Mouse (Mus musculus) stomach, embryonic 16.5 days (tissue): ENCODE measurements around the gene Ankfy1. TPM values are rescaled to one million over a fixed set of nuclear protein-coding genes. Genes with fewer than 3 reads are reported as not detected.
"Not testable (repeated sequence)": the region's sequence is repeated elsewhere in the genome, so short reads cannot be mapped to it uniquely, and the experiment has no call there.

Experiments
- ATAC-seq: fragments of 200-750 bp; cut with Nextera tagmentation; 2 replicates; pipeline ENCODE4 v1.8.0; 2017; ENCODE audit warnings: moderate number of reproducible peaks, moderate TSS enrichment; ENCODE audit not compliant: insufficient read depth, low FRiP score
- H3K27ac ChIP-seq: fragments of 300-500 bp; sonication (generic); 2 replicates; pipeline ENCODE4 v1.5.1; 2014; ENCODE audit warnings: low read length
- H3K27me3 ChIP-seq: fragments of 300-500 bp; sonication (generic); 2 replicates; pipeline ENCODE4 v1.6.1; 2014; ENCODE audit warnings: low read length, control low read depth, mixed read lengths; ENCODE audit not compliant: control insufficient read depth, insufficient read depth
- H3K36me3 ChIP-seq: fragments of 300-500 bp; sonication (generic); 2 replicates; pipeline ENCODE4 v1.6.1; 2014; ENCODE audit warnings: low read length; ENCODE audit not compliant: control insufficient read depth, insufficient read depth
- H3K4me1 ChIP-seq: fragments of 300-500 bp; sonication (generic); 2 replicates; pipeline ENCODE4 v1.6.1; 2014; ENCODE audit warnings: low read length, control low read depth, mixed read lengths; ENCODE audit not compliant: control insufficient read depth, insufficient read depth
- H3K4me2 ChIP-seq: fragments of 300-500 bp; sonication (generic); 2 replicates; pipeline ENCODE4 v1.6.1; 2014; ENCODE audit warnings: low read depth, low read length, mixed read lengths
- H3K4me3 ChIP-seq: fragments of 300-500 bp; sonication (generic); replicated peaks from 2 replicates; pipeline ENCODE4 v1.5.1; 2014; ENCODE audit warnings: mild to moderate bottlenecking, low read length
- H3K9ac ChIP-seq: fragments of 300-500 bp; sonication (generic); 2 replicates; pipeline ENCODE4 v1.6.1; 2014; ENCODE audit warnings: low read length
- H3K9me3 ChIP-seq: fragments of 300-500 bp; sonication (generic); replicated peaks from 2 replicates; pipeline ENCODE4 v1.6.1; 2016; ENCODE audit warnings: low read length, control low read depth; ENCODE audit not compliant: control insufficient read depth
- WGBS: fragments of 180-500 bp; shearing (Covaris S2); extraction: QIAGEN DNeasy Blood & Tissue Kit; methylation state at CpG from one replicate; pipeline ENCODE4 v1.1.7; 2014; 5-methylcytosine and 5-hydroxymethylcytosine counted together
- polyA plus RNA-seq: library from polyadenylated mRNA; unstranded; fragments of >200 nt; fragmentation: Nextera tagmentation; extraction: Ambion mirVana; gene quantifications from 2 replicates; pipeline ENCODE4 v1.2.1, GENCODE M21; 2015

Gene Ankfy1
- polyA plus RNA-seq, 1 experiment from 2014 or later = 27.2 TPM

GRCm38 (mm10) chr11:72764270-72764669 is 74.5 kb downstream of the Ankfy1 start:
- no peak overlapping the region for H3K4me3 ChIP-seq
- no peaks in the 10 kb centered on the region for H3K27me3 ChIP-seq
- H3K9ac ChIP-seq = no peak overlapping the region
- no peak overlapping the region for H3K4me2 ChIP-seq
- H3K36me3 ChIP-seq = peaks cover 8% of the 10 kb centered on the region; the same call in 1 of the 2 replicates
- no peaks in the 10 kb centered on the region; the same call in 1 of the 2 replicates for H3K4me1 ChIP-seq
- H3K27ac ChIP-seq = no peak overlapping the region
- no peak for ATAC-seq
- no peaks in the 10 kb centered on the region for H3K9me3 ChIP-seq
- WGBS = 82% methylated on average over 4 of the region's 4 CpGs

DNA sequence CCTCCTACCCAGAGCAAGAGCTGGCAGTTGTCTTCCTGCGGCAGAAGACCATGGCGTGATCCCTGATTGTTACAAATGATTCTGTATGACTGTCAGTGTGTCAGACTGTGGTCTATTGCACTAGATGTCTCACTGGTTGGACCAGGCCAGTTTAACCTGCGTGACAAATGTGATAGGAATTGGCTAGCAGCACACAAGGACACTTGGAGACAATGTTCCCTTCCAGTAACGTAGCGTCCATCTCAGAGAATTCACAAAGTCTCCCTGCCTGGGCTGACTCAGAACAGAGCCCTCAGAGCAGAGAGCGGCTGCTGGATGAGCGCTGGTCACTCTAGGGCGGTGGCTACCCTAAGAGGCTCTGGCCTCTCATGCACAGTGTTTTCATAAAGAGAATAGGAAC is 77.9 kb downstream of the Ankfy1 start:
- H3K27ac ChIP-seq = peak overlapping the region; percentile 65
- H3K4me2 ChIP-seq = no peak overlapping the region
- H3K4me1 ChIP-seq = no peaks in the 10 kb centered on the region; the same call in 1 of the 2 replicates
- peaks cover 8% of the 10 kb centered on the region; the same call in 1 of the 2 replicates for H3K36me3 ChIP-seq
- no peak for ATAC-seq
- no peak overlapping the region for H3K9ac ChIP-seq
- H3K4me3 ChIP-seq = no peak overlapping the region
- H3K27me3 ChIP-seq = no peaks in the 10 kb centered on the region
- 80% methylated on average over 8 of the region's 8 CpGs for WGBS
- H3K9me3 ChIP-seq = no peaks in the 10 kb centered on the region

DNA sequence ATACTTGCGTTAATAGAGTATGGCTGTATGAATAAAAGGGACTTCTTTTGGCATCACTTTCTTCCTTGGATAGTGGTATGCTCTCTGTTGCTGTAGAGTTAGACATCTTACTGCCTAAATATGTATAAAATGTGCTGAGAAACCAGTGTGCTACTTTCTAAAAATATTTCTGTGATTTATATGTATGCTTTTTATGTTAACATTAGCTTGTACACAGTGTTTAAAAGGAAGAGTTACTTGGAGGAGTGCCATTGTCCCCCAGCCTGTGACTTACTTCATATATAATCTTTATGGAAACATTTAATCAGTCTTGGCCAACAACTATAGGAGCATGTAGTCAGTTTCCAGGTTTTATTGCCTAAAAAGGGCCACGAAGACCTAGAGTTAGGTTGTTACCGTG is 79.3 kb downstream of the Ankfy1 start:
- H3K4me2 ChIP-seq = no peak overlapping the region
- H3K4me1 ChIP-seq = no peaks in the 10 kb centered on the region; the same call in 1 of the 2 replicates
- 67% methylated on average over 3 of the region's 3 CpGs for WGBS
- peaks cover 8% of the 10 kb centered on the region; the same call in 1 of the 2 replicates for H3K36me3 ChIP-seq
- peak overlapping the region; percentile 65; the same call in 1 of the 2 replicates for H3K27ac ChIP-seq
- H3K9ac ChIP-seq = no peak overlapping the region
- no peak overlapping the region for H3K4me3 ChIP-seq
- no peak for ATAC-seq
- no peaks in the 10 kb centered on the region for H3K27me3 ChIP-seq
- H3K9me3 ChIP-seq = no peaks in the 10 kb centered on the region

- no peaks in the 10 kb centered on the region for H3K9me3 ChIP-seq
- no peak overlapping the region for H3K9ac ChIP-seq
- no peak overlapping the region for H3K4me2 ChIP-seq
- H3K27me3 ChIP-seq = no peaks in the 10 kb centered on the region
- 86% methylated on average over 3 of the region's 3 CpGs for WGBS
- H3K36me3 ChIP-seq = 0 out of 2 replicates have a peak, but pooled peaks cover 5% of the 10 kb centered on the region
- H3K27ac ChIP-seq = no peak overlapping the region
- no peak overlapping the region for H3K4me3 ChIP-seq
- H3K4me1 ChIP-seq = no peaks in the 10 kb centered on the region; the same call in 1 of the 2 replicates
- no peak for ATAC-seq
Measured at GRCm38 (mm10) chr11:72770324-72770723, 80.5 kb downstream of the Ankfy1 start.

- no peaks in the 10 kb centered on the region for H3K27me3 ChIP-seq
- 0 out of 2 replicates have a peak, but pooled peaks cover 5% of the 10 kb centered on the region for H3K36me3 ChIP-seq
- no peak overlapping the region for H3K27ac ChIP-seq
- no peak for ATAC-seq
- H3K4me1 ChIP-seq = no peaks in the 10 kb centered on the region; the same call in 1 of the 2 replicates
- no peak overlapping the region for H3K9ac ChIP-seq
- 79% methylated on average over 5 of the region's 5 CpGs for WGBS
- no peak overlapping the region for H3K4me3 ChIP-seq
- no peaks in the 10 kb centered on the region for H3K9me3 ChIP-seq
- no peak overlapping the region for H3K4me2 ChIP-seq
Measured at GRCm38 (mm10) chr11:72770816-72771215, 81.0 kb downstream of the Ankfy1 start.

DNA sequence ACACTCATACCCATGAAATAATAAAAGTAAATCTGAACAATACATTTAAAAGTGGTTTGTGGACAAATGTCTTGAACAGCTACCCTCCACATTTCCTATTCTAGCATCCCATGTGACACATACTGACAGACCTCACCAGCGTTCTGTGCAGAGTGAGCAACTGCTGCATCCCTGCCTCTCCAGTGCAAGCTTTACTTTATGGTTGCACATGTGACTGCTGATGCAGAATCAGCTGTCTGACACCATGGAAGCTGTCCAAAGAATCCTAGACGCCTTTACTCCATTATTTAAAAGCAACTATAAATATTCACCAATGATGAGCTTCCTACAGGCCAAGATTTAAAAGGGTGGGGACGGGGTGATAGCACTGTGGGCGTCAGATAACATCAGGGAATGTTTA is 81.7 kb downstream of the Ankfy1 start:
- Histone ChIP-seq H3K4me3 (no peak overlapping the region), H3K9ac (no peak overlapping the region), H3K9me3 (no peaks in the 10 kb centered on the region), H3K4me2 (no peak overlapping the region), H3K27ac (no peak overlapping the region), H3K4me1 (no peaks in the 10 kb centered on the region; the same call in 1 of the 2 replicates), H3K27me3 (no peaks in the 10 kb centered on the region), H3K36me3 (0 out of 2 replicates have a peak, but pooled peaks cover 5% of the 10 kb centered on the region)
- WGBS = 51% methylated on average over 4 of the region's 4 CpGs
- ATAC-seq = no peak

DNA sequence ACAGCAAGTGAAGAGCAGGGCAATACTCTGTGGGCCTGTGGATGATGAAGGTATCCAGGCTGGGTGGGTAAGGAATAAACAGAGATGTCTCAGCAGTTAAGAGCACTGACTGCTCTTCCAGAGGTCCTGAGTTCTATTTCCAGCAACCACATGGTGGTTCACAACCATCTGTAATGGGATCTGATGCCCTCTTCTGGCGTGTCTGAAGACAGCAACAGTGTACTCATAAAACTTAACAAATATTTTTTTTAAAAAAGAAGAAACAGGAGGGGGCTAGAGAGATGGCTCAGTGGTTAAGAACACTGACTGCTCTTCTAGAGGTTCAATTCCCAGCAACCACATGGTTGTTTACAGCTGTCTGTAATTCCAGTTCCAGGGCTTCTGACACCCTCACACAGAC is 82.8 kb downstream of the Ankfy1 start:
- H3K4me2 ChIP-seq, H3K4me3 ChIP-seq, H3K27me3 ChIP-seq, H3K4me1 ChIP-seq, ATAC-seq, H3K36me3 ChIP-seq, H3K27ac ChIP-seq, H3K9me3 ChIP-seq, H3K9ac ChIP-seq: not testable (repeated sequence)
- WGBS = 17% methylated on average over 1 of the region's 1 CpGs

GRCm38 (mm10) chr11:72778957-72779356 is 89.2 kb downstream of the Ankfy1 start:
- Histone ChIP-seq H3K27ac (no peak overlapping the region), H3K9me3 (no peaks in the 10 kb centered on the region), H3K36me3 (no peaks in the 10 kb centered on the region), H3K4me1 (no peaks in the 10 kb centered on the region), H3K27me3 (no peaks in the 10 kb centered on the region), H3K4me3 (no peak overlapping the region), H3K9ac (no peak overlapping the region), H3K4me2 (no peak overlapping the region)
- ATAC-seq = peak; percentile 58; the same call in 1 of the 2 replicates

- H3K36me3 ChIP-seq = no peaks in the 10 kb centered on the region
- H3K9ac ChIP-seq = no peak overlapping the region
- H3K4me3 ChIP-seq = no peak overlapping the region
- H3K27me3 ChIP-seq = no peaks in the 10 kb centered on the region
- H3K9me3 ChIP-seq = no peaks in the 10 kb centered on the region
- ATAC-seq = no peak
- WGBS = 53% methylated on average over 2 of the region's 2 CpGs
- H3K4me2 ChIP-seq = no peak overlapping the region
- H3K4me1 ChIP-seq = no peaks in the 10 kb centered on the region
- no peak overlapping the region for H3K27ac ChIP-seq
Measured at GRCm38 (mm10) chr11:72782103-72782502, 92.3 kb downstream of the Ankfy1 start.
